Mouse (Mus musculus) liver, postnatal 0 days (tissue): Measurements from ENCODE around the gene Gstm2.

Experiments used
- CTCF ChIP-seq: sonication (generic); IDR thresholded peaks from 2 replicates; pipeline ENCODE4 v1.5.1; 2016; ENCODE audit warnings: antibody characterized with exemption, low read depth
- EP300 ChIP-seq: IDR thresholded peaks from 2 replicates; pipeline ENCODE4 v1.6.1; 2016; ENCODE audit warnings: antibody characterized with exemption, low read depth, mild to moderate bottlenecking

- no peak for TF ChIP-seq CTCF
- TF ChIP-seq EP300 = no peak
Observed at GRCm38 (mm10) chr3:107974237-107974636, 12.0 kb downstream of the Gstm2 start.
